Mouse (Mus musculus) CH12F3 (cell line): ENCODE measurements around the gene Tnni1.

Experiments used
- in situ Hi-C: fragments of 300-500 bp; cut with MboI; formaldehyde crosslinking; loops from 2 replicates; pipeline ENCODE4 v1.14.3; 2020; ENCODE audit warnings: low sequenced_read_pairs

Gene Tnni1

DNA sequence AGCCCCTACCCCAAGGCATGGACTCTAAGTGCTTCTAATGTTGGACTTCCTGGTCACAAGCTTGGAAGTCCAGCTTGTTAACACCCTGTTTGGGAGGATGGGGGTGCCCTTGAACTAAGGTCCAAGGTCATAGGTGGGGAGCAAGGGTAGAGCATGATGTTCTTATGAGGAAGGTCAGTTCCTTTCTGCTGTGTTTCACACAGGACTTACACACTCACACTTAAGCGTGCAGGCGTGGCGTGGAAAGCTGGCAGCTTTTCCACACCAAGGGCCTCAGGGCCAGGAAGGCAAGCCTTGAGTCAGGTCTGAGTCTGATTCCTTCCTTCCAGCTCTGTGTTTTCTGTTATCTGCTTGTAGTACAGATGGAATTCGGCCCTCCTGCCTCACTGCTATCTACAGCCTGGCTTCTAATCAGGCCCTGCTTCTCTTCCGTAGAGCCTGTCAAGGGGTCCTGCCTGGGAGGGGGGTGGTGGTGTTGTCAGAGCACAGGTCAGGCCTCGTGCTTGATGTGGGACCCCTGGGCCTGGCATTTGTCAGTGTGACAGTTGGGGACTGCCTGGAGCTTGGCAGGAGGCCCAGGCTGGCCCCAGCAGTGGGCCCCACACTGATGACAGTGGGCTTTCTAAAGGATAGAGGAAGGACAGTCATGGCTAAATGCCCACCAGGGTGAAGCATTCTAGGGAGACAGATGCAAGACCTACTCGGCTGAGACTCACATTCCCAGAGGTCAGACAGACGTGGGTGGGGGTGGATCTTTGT, 21.1 kb downstream of the Tnni1 start:
- in situ Hi-C loops, result no loop called here

DNA sequence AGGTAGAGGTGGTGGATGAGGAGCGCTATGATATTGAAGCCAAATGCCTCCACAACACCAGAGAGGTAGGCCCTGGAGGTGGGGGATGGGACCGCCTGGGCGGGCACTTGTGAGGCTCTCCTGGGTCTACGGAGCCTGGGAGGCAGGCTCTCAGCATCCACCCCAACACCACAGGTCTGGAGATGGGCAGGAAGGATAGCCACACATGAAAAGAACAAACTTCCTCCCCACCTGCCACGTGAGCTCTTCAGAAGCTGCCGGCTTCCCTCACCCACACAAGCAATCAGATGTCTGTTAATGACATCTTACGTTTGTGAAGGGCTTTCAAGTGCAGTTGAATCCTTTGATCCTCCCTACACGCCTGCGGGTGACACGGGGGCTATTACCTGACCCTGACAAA, 28.3 kb downstream of the Tnni1 start:
- in situ Hi-C loops, result no loop called here

- in situ Hi-C loops, result no loop called here
Measured at GRCm38 (mm10) chr1:135810180-135810579, 30.9 kb downstream of the Tnni1 start.

- in situ Hi-C loops, result no loop called here
Measured at GRCm38 (mm10) chr1:135811016-135811646, 31.9 kb downstream of the Tnni1 start.

- in situ Hi-C loops, result no loop called here
Measured at GRCm38 (mm10) chr1:135812205-135812604, 33.0 kb downstream of the Tnni1 start.

GRCm38 (mm10) chr1:135812618-135813017, 33.4 kb downstream of the Tnni1 start:
- in situ Hi-C loops, result no loop called here

GRCm38 (mm10) chr1:135813071-135813470, 33.8 kb downstream of the Tnni1 start:
- in situ Hi-C loops, result no loop called here

GRCm38 (mm10) chr1:135813687-135814395, 34.6 kb downstream of the Tnni1 start:
- in situ Hi-C loops, result no loop called here

- in situ Hi-C loops, result no loop called here
Measured at GRCm38 (mm10) chr1:135814531-135814930, 35.3 kb downstream of the Tnni1 start.

DNA sequence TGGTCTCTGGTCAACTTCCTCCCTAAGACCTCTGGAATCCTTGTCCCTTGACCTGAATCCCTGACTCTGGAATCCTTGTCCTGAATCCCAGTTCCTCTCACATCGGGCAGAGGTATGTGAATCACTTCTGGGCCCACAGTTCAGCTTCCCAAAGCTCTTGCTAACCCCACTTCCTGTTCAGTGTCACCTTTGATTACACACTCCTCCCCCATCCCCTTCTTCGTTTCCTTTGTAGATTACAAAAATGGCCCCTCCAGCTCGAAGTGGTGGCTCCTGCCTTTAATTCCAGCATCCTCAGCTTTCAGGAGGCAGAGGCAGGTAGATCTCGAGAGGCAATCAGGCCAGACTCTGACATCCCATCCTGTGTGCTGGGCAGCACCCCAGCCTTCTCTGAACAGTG, 38.4 kb downstream of the Tnni1 start:
- in situ Hi-C loops, result no loop called here

DNA sequence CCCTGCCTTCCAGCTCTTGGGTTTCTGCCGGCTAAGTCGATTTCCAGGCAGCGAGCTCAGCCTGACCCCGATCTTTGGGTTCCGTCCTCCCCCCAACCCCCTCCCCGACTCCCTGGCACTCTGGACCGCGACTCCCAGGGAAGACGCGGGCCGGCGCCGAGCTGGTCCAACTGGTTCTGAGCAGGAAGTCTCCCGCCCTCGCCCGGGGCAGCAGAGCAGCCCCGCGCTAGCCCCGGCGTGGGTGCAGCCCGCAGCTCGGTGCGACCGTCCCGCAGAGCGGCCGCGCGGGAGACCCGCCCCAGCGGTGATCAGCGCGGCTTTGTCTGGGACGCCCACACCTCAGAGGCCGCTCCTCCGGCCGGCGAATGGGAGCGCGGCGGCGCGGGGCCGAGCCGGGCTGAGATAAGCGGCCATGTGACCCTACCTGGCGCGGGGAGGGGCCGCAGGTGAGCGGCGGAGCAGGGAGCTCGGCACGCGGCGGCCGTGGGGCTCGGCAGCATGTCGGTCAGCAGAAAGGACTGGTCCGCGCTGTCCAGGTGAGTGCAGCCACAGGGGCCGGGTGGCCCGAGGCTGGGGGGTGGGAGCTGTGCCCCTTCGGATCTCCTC, 39.4 kb downstream of the Tnni1 start, which contains the start of gene Lad1:
Gene Lad1, plus strand, starts transcription at position 118 of the 606 bp plus-strand sequence.
- in situ Hi-C loops, result no loop called here

DNA sequence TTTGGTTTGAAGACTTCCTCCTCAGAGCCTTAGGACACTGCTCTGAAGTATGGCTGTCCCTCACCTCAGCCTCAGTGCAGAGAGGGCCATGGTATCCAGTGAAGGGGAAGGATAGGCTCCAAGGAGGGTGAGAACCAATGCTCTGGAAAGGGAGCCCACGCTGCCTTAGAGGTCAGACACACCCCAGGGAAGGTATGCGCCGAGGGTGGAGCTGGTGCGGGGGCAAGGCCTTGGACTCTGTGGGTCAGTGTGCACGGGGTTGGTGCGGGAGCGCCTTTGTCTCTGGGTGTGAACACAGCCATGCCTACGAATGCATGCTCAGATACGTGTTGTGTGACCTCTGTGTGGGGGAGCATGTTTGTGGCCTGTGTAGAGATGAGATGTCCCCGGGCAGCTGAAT, 40.8 kb downstream of the Tnni1 start:
- in situ Hi-C loops, result no loop called here

DNA sequence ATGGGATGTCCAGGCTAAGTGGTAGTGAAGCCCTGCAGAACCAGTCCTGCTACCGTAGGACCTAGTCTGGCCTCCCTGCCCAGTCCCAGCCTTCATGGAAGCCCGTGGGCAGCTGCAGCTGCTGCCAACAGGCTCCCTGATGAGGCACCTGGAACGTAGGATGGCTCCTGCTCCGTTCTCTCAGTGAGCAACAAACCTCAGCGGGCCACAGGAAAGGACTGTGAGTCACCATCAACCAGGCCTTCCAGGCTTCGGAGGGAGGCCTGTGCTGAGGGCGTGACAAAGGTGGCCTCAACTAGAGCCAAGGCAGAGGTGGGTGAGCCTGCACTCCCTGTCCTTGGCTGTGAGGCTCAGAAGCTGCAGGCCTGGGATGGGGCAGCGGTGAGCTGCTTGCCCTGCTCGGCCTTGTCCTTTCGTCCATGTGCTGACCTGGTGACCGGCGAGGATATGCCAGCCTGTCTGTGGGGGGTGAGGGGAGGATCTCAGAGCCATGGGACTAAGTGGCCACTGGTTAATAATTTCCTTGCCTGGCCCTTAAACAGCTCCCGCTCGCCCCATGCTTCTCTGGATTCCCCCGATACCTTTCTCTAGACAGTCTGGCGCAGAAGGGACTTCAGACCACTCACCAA, 41.6 kb downstream of the Tnni1 start:
- in situ Hi-C loops, result no loop called here

GRCm38 (mm10) chr1:135821780-135822179, 42.5 kb downstream of the Tnni1 start:
- in situ Hi-C loops, result no loop called here

GRCm38 (mm10) chr1:135828918-135829317, 49.7 kb downstream of the Tnni1 start:
- in situ Hi-C loops, result no loop called here

DNA sequence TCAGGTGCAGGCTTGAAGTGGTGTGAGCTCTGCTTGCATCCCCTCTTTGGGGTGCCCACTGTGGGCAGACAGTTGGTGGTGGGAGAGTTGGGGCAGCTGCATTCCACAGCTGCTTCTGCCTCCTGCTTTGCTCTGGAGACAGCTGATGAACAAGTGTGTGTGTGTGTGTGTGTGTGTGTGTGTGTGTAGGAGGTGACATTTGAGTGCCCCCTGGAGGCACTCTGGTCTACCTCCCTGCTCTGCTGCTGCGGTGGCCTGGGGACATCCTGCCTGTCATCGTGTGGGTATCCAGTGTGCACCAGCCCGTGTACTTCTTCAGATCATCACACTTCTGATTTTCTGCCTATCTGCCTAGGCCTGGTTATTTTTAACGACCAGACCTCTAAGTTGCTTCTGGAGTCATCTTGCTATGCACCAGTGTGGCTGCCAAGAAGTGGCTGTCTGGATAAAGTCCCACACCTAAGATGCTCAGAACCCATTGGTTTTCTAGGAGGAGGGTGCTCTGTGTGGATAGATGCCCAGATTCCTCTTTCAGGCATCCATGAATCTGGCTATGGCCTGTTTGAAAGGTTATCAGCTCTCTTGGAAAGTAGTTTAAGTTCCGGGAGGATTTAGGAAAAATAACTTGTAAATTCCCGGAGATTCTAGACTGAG, 55.1 kb downstream of the Tnni1 start:
- in situ Hi-C loops, result no loop called here

GRCm38 (mm10) chr1:135834983-135835382, 55.7 kb downstream of the Tnni1 start:
- in situ Hi-C loops, result no loop called here

DNA sequence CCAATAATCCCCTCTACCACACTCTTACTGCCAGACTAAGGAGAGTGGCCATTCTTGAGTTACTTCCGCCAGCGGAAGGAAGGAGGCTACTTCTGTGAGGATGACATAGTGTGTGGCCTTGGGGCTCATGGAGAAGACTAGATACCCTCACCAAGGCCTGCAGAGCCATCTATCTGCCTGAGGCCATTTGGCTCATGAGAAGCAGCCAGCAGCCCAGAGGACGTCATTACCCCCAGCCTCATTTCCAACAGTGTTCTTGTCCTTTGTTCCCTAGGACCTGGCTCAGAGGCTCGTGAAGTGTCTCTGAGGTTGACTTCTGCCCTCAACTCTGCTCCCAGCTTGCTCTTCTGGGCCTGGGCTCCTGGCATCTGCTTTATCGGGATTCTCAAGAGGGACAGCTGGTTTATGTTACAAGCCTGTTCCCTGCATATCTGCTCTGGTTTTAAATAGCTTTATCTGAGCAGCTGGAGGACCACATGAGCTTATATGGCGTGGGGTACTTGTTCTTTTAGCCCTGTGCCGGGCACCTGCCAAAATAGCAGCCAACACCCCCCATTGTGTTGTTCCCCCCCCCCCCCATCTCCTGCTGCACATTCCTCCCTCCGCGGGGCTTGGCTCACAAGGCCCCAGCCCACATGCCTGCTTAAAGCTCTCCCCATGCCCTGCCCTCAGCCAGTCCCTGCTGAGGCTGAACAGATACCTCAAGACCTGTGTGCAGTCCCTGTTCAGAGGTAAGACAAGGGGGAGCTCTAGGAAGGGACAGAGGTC, 56.7 kb downstream of the Tnni1 start, which contains the start of gene Tnnt2:
Gene Tnnt2, plus strand, starts transcription at position 639 of the 768 bp plus-strand sequence.
- in situ Hi-C loops, result no loop called here

DNA sequence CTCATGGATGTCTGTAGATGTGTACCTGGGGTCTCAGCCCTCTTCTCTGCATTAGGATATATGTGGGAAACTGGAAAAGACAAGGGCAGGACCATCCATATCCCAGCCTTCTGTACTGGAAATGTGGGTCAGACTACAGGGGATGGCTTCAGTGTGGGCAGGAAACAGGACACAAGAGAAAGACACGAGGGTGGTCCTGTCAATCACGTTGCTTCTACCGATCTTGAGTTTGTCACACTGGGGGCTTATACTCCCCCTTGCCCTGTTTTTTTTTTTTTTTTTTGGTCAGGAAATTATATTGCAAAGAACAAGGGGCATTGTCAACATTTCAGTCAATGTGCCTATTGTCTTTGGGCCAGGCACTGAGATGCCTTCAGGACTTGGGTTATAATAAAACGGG, 59.4 kb downstream of the Tnni1 start:
- in situ Hi-C loops, result no loop called here

DNA sequence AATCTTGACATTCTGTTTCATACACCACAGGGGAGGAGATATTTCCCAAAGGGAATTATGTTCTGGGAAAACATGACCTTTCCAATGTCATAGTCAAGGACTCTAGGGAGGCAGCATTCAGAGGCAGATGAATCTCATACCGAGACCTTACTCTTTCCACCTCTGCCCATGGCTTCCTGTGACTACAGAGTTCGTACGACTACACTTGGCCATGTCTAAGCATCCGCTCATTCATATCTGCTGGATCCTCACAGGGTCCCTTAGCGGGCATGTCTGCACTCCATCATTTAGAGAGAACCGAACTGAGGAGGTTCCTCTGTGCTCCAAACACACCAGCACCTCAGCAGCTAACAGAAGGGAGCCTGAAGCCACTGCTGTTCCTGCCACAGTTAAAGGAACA, 59.8 kb downstream of the Tnni1 start:
- in situ Hi-C loops, result no loop called here
